Mouse (Mus musculus): ENCODE results near the gene Olfr763. TPM values are rescaled to one million over a fixed set of nuclear protein-coding genes. Genes with fewer than 3 reads are reported as not detected.

Gene Olfr763
- not detected for polyA plus RNA-seq (2014; fragmentation: Illumina TruSeq; extraction: RNeasy Lipid Tissue Mini Kit (QIAGEN cat#74804))

GRCm38 (mm10) chr10:129010288-129010841 lies at the start of gene Olfr763:
Gene Olfr763 (plus strand): TSS chr10:129010791.

GRCm38 (mm10) chr10:128989131-128989530 lies 21.5 kb upstream of the Olfr763 start, which contains the start of gene Olfr9:
Gene Olfr9 (plus strand): TSS chr10:128989431.

GRCm38 (mm10) chr10:129039796-129040195 lies 29.2 kb downstream of the Olfr763 start, which contains the start of gene Olfr764-ps1:
Gene Olfr764-ps1 (minus strand): TSS chr10:129039896.

GRCm38 (mm10) chr10:129049898-129050297 lies 39.3 kb downstream of the Olfr763 start, which contains the start of gene Olfr765:
Gene Olfr765 (minus strand): TSS chr10:129049998.

Other genes starting within 250 kb of the Olfr763 start
- 9.7 TPM for gene Mmp19, start 219.9 kb upstream of the Olfr763 start, polyA plus RNA-seq (2014; fragmentation: Illumina TruSeq; extraction: RNeasy Lipid Tissue Mini Kit (QIAGEN cat#74804))
- 45.1 TPM for gene Dnajc14, start 206.7 kb upstream of the Olfr763 start, polyA plus RNA-seq (2014; fragmentation: Illumina TruSeq; extraction: RNeasy Lipid Tissue Mini Kit (QIAGEN cat#74804))
- gene Tmem198b, start 206.4 kb upstream of the Olfr763 start, polyA plus RNA-seq (2014; fragmentation: Illumina TruSeq; extraction: RNeasy Lipid Tissue Mini Kit (QIAGEN cat#74804)), result 5.9 TPM
- gene Sarnp, start 193.5 kb upstream of the Olfr763 start, polyA plus RNA-seq (2014; fragmentation: Illumina TruSeq; extraction: RNeasy Lipid Tissue Mini Kit (QIAGEN cat#74804)), result 466 TPM
- 75.2 TPM for gene Ormdl2, start 189.1 kb upstream of the Olfr763 start, polyA plus RNA-seq (2014; fragmentation: Illumina TruSeq; extraction: RNeasy Lipid Tissue Mini Kit (QIAGEN cat#74804))
- 7.7 TPM for gene Gdf11, start 119.1 kb upstream of the Olfr763 start, polyA plus RNA-seq (2014; fragmentation: Illumina TruSeq; extraction: RNeasy Lipid Tissue Mini Kit (QIAGEN cat#74804))
- gene Cd63, start 109.8 kb upstream of the Olfr763 start, polyA plus RNA-seq (2014; fragmentation: Illumina TruSeq; extraction: RNeasy Lipid Tissue Mini Kit (QIAGEN cat#74804)), result 496 TPM
- 3.0 TPM for gene Rdh5, start 87.9 kb upstream of the Olfr763 start, polyA plus RNA-seq (2014; fragmentation: Illumina TruSeq; extraction: RNeasy Lipid Tissue Mini Kit (QIAGEN cat#74804))
- gene Bloc1s1, start 86.8 kb upstream of the Olfr763 start, polyA plus RNA-seq (2014; fragmentation: Illumina TruSeq; extraction: RNeasy Lipid Tissue Mini Kit (QIAGEN cat#74804)), result 9.3 TPM
- gene Itga7, start 77.0 kb upstream of the Olfr763 start, polyA plus RNA-seq (2014; fragmentation: Illumina TruSeq; extraction: RNeasy Lipid Tissue Mini Kit (QIAGEN cat#74804)), result 0.17 TPM
- gene Mettl7b, start 49.8 kb upstream of the Olfr763 start, polyA plus RNA-seq (2014; fragmentation: Illumina TruSeq; extraction: RNeasy Lipid Tissue Mini Kit (QIAGEN cat#74804)), result not detected
- gene Olfr9, start 21.4 kb upstream of the Olfr763 start, polyA plus RNA-seq (2014; fragmentation: Illumina TruSeq; extraction: RNeasy Lipid Tissue Mini Kit (QIAGEN cat#74804)), result not detected
- gene Olfr764-ps1, start 29.1 kb downstream of the Olfr763 start, polyA plus RNA-seq (2014; fragmentation: Illumina TruSeq; extraction: RNeasy Lipid Tissue Mini Kit (QIAGEN cat#74804)), result not detected
- gene Olfr765, start 39.2 kb downstream of the Olfr763 start, polyA plus RNA-seq (2014; fragmentation: Illumina TruSeq; extraction: RNeasy Lipid Tissue Mini Kit (QIAGEN cat#74804)), result not detected
- not detected for gene Olfr766-ps1, start 58.2 kb downstream of the Olfr763 start, polyA plus RNA-seq (2014; fragmentation: Illumina TruSeq; extraction: RNeasy Lipid Tissue Mini Kit (QIAGEN cat#74804))
- gene Olfr767, start 72.1 kb downstream of the Olfr763 start, polyA plus RNA-seq (2014; fragmentation: Illumina TruSeq; extraction: RNeasy Lipid Tissue Mini Kit (QIAGEN cat#74804)), result not detected
- gene Olfr768, start 88.6 kb downstream of the Olfr763 start, polyA plus RNA-seq (2014; fragmentation: Illumina TruSeq; extraction: RNeasy Lipid Tissue Mini Kit (QIAGEN cat#74804)), result not detected
- not detected for gene Olfr769, start 107.1 kb downstream of the Olfr763 start, polyA plus RNA-seq (2014; fragmentation: Illumina TruSeq; extraction: RNeasy Lipid Tissue Mini Kit (QIAGEN cat#74804))
- gene Olfr770, start 128.2 kb downstream of the Olfr763 start, polyA plus RNA-seq (2014; fragmentation: Illumina TruSeq; extraction: RNeasy Lipid Tissue Mini Kit (QIAGEN cat#74804)), result not detected
- gene Olfr771, start 154.0 kb downstream of the Olfr763 start, polyA plus RNA-seq (2014; fragmentation: Illumina TruSeq; extraction: RNeasy Lipid Tissue Mini Kit (QIAGEN cat#74804)), result not detected
- gene Olfr772, start 167.1 kb downstream of the Olfr763 start, polyA plus RNA-seq (2014; fragmentation: Illumina TruSeq; extraction: RNeasy Lipid Tissue Mini Kit (QIAGEN cat#74804)), result not detected
- gene Olfr773, start 176.6 kb downstream of the Olfr763 start, polyA plus RNA-seq (2014; fragmentation: Illumina TruSeq; extraction: RNeasy Lipid Tissue Mini Kit (QIAGEN cat#74804)), result not detected
- gene Olfr774, start 225.4 kb downstream of the Olfr763 start, polyA plus RNA-seq (2014; fragmentation: Illumina TruSeq; extraction: RNeasy Lipid Tissue Mini Kit (QIAGEN cat#74804)), result not detected
- gene Olfr775, start 237.6 kb downstream of the Olfr763 start, polyA plus RNA-seq (2014; fragmentation: Illumina TruSeq; extraction: RNeasy Lipid Tissue Mini Kit (QIAGEN cat#74804)), result not detected
- not detected for gene Olfr776, start 248.3 kb downstream of the Olfr763 start, polyA plus RNA-seq (2014; fragmentation: Illumina TruSeq; extraction: RNeasy Lipid Tissue Mini Kit (QIAGEN cat#74804))

All from ovary, adult 10 weeks (tissue).